8 mouse cellular contexts compared by ENCODE assay signal in the genomic region with DNA sequence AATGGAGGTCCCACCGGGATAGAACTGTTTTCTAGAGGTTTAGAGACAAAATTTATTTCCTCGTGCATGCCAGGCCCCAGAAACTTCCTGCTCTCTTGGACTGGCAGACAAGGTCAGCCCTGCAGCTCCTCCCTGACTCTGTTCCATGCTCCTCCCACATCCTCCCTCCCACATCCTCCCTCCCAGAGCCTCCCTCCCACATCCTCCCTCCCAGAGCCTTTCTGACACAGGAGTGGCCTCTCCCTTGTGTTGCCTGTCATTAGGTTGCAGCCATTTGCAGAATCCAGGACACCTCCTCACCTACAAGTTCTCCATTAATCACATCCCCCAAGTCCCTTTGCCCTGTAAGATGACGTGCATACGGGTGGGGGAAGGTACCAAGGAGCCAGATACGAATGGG.
DNase-seq lines count a peak whose midpoint lies in the region; ATAC-seq and TF ChIP-seq lines count a peak whose summit lies in the region.

No protein-coding gene starts in this region.

- no peak overlapping the region for H3K27ac ChIP-seq in lung, postnatal 0 days (ENCODE audit: low read length)

- H3K4me3 ChIP-seq in lung, postnatal 0 days (ENCODE audit: low read depth, low read length): no peak overlapping the region

- no peak for TF ChIP-seq CTCF in lung, postnatal 0 days (IDR thresholded peaks at IDR 0.05)

- peak; percentile 46 to 71 for DNase-seq in cerebellum, postnatal 25 days
- no peak for DNase-seq in cerebellum, adult 8-10 months
- DNase-seq in adrenal gland, postnatal 10 days: peak; percentile 79
- peak; percentile 52 for DNase-seq in heart, postnatal 4 days
- DNase-seq in lung, postnatal 0 days (ENCODE audit: low spot score): peak; percentile 17
- DNase-seq in left cerebral cortex, postnatal 36 days (ENCODE audit: low spot score in 2 of 2): no peak
- DNase-seq in layer of hippocampus, postnatal 25 days (ENCODE audit: extremely low spot score in 1 of 2, low spot score in 1 of 2): no peak

- WGBS in lung, postnatal 0 days: 38% methylated on average over 5 of the region's 5 CpGs

- no peak overlapping the region for H3K4me2 ChIP-seq in lung, postnatal 0 days (replicated peaks; ENCODE audit: low read depth, low read length)

- ATAC-seq in lung, postnatal 0 days: peak; percentile 58; the same call in 1 of the 2 replicates
- ATAC-seq in erythroblast, adult 5-6 weeks (replicated peaks; ENCODE audit: low FRiP score, poor library complexity, severe bottlenecking): no peak

- no peak for TF ChIP-seq EP300 in lung, postnatal 0 days (IDR thresholded peaks at IDR 0.05)

- no peaks in the 10 kb centered on the region for H3K9me3 ChIP-seq in lung, postnatal 0 days (ENCODE audit: low read length)

- H3K9ac ChIP-seq in lung, postnatal 0 days (replicated peaks; ENCODE audit: low read depth): no peak overlapping the region

- no peaks in the 10 kb centered on the region for H3K4me1 ChIP-seq in lung, postnatal 0 days (ENCODE audit: insufficient read depth, low read depth, low read length)

- H3K27me3 ChIP-seq in lung, postnatal 0 days (replicated peaks; ENCODE audit: insufficient read depth, low read length): no peaks in the 10 kb centered on the region

- intact Hi-C loops in left cerebral cortex, postnatal 36 days (cut with DNase I): loop anchor here (5.0 kb wide), 1 partner anchor 660 kb away; no protein-coding TSS in a partner anchor

- H3K36me3 ChIP-seq in lung, postnatal 0 days (ENCODE audit: insufficient read depth, low read length): no peaks in the 10 kb centered on the region

Comparison
In these comparisons a context has a peak if more than half of its experiments do, and no peak if none do; other contexts are left out.
1. DNase-seq: peak in cerebellum, postnatal 25 days (2 of 2), adrenal gland, postnatal 10 days (single experiment), heart, postnatal 4 days (single experiment) and lung, postnatal 0 days (single experiment); none in cerebellum, adult 8-10 months (single experiment), left cerebral cortex, postnatal 36 days (0 of 2) and layer of hippocampus, postnatal 25 days (0 of 2).